Mouse (Mus musculus) bone marrow, adult 2 months (tissue): ENCODE measurements around the gene Alx3.

Experiments
- CTCF ChIP-seq: fragments of 200-500 bp; IDR thresholded peaks from 2 replicates; pipeline ENCODE4 v1.5.1; 2011; ENCODE audit warnings: low read length, control low read depth; ENCODE audit not compliant: control insufficient read depth, insufficient read depth
- POLR2A ChIP-seq: fragments of 200-500 bp; IDR thresholded peaks from 2 replicates; pipeline ENCODE4 v1.6.1; 2011; ENCODE audit warnings: low read depth, mild to moderate bottlenecking, control low read depth, low read length, borderline replicate concordance; ENCODE audit not compliant: control insufficient read depth

GRCm38 (mm10) chr3:107600127-107600526, 5.3 kb downstream of the Alx3 start:
- no peak for TF ChIP-seq CTCF
- TF ChIP-seq POLR2A, result no peak
